Comparison of ENCODE assay signal across 9 mouse cellular contexts in the genomic region with DNA sequence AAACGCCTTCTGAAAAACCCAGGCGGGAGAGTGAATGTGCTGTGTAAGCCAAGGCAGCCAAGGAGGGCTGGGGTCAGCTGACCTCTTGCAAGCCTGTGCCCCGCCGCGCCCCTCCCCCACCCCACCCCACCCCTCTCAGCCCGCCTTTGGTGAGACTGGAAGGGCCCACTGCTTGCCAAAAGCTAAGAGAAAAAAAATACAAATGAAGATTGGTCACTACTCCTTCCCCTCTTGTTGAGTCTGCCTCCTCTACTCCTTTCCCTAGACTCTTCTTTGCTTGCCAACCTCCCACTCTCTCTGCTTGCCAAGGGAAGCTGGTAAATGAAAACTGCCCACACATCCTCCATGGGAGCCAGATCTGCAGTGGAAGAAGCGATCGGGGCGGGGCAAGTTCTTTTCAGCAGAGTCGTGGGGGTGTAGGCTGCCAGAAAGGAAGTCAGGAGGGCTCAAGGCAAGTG. TPM values are rescaled to one million over a fixed set of nuclear protein-coding genes. Genes with fewer than 3 reads are reported as not detected.
A peak's percentile ranks its signal among the peaks of the same experiment; 100 is the strongest.
DNase-seq lines count a peak whose midpoint lies in the region; ATAC-seq and TF ChIP-seq lines count a peak whose summit lies in the region.
"Had no signal": no experiment of that assay in that cellular context is flagged by ENCODE, and none has a peak within 500 bp of the region (broad histone marks: within the 10 kb centered on the region; RNA-seq: fewer than 3 reads in every experiment).

No protein-coding gene starts in this region.

- no peaks in the 10 kb centered on the region for H3K9me3 ChIP-seq in forebrain, embryonic 16.5 days (ENCODE audit: control insufficient read depth, low read length)
- H3K9me3 ChIP-seq in hindbrain, embryonic 16.5 days (ENCODE audit: control insufficient read depth, low read length): no peaks in the 10 kb centered on the region
- no peaks in the 10 kb centered on the region for H3K9me3 ChIP-seq in limb, embryonic 11.5 days (ENCODE audit: control insufficient read depth, low read length)

- H3K27ac ChIP-seq in cerebellum, adult 2 months (ENCODE audit: insufficient read depth, low read length): peak overlapping the region; percentile 34; the same call in 1 of the 2 replicates
- peak overlapping the region; percentile 81 for H3K27ac ChIP-seq in forebrain, embryonic 16.5 days (ENCODE audit: low read length)
- peak overlapping the region; percentile 77 for H3K27ac ChIP-seq in hindbrain, embryonic 16.5 days (ENCODE audit: low read depth, low read length)
- no peak overlapping the region for H3K27ac ChIP-seq in limb, embryonic 11.5 days (replicated peaks; ENCODE audit: low read depth, low read length)
- H3K27ac ChIP-seq in thymus, adult 2 months (ENCODE audit: control insufficient read depth, insufficient read depth, low read length): no peak overlapping the region

- no peaks in the 10 kb centered on the region for H3K36me3 ChIP-seq in forebrain, embryonic 16.5 days (ENCODE audit: control insufficient read depth, insufficient read depth)
- no peaks in the 10 kb centered on the region for H3K36me3 ChIP-seq in hindbrain, embryonic 16.5 days (ENCODE audit: control insufficient read depth, insufficient read depth, low read length)
- H3K36me3 ChIP-seq in limb, embryonic 11.5 days (ENCODE audit: control insufficient read depth, insufficient read depth, low read length): no peaks in the 10 kb centered on the region
- no peaks in the 10 kb centered on the region for H3K36me3 ChIP-seq in thymus, adult 2 months (ENCODE audit: control insufficient read depth, insufficient read depth, low read length)

- H3K4me1 ChIP-seq in cerebellum, adult 2 months (ENCODE audit: control insufficient read depth, insufficient read depth, low read length): no peaks in the 10 kb centered on the region
- peaks cover 7% of the 10 kb centered on the region for H3K4me1 ChIP-seq in forebrain, embryonic 16.5 days (replicated peaks; ENCODE audit: control insufficient read depth, insufficient read depth, low read length)
- H3K4me1 ChIP-seq in hindbrain, embryonic 16.5 days (ENCODE audit: control insufficient read depth, insufficient read depth, low read depth, low read length): peaks cover 3% of the 10 kb centered on the region; the same call in 1 of the 2 replicates
- no peaks in the 10 kb centered on the region for H3K4me1 ChIP-seq in limb, embryonic 11.5 days (ENCODE audit: control insufficient read depth, insufficient read depth, low read length)
- H3K4me1 ChIP-seq in thymus, adult 2 months (replicated peaks; ENCODE audit: control insufficient read depth, insufficient read depth, low read length): no peaks in the 10 kb centered on the region

- peak; percentile 3 for DNase-seq in adrenal gland, postnatal 10 days
- DNase-seq in adrenal gland, postnatal 25 days: no peak
- peak; percentile 32 to 43 for DNase-seq in cerebellum, adult 2 months
- DNase-seq in limb, embryonic 11.5 days (ENCODE audit: low spot score): peak; percentile 36
- peak; percentile 19 for DNase-seq in ovary, postnatal 14 days (ENCODE audit: low spot score)
- DNase-seq in thymus, adult 2 months: no peak

- no peaks in the 10 kb centered on the region for H3K27me3 ChIP-seq in cerebellum, adult 2 months (ENCODE audit: control insufficient read depth, insufficient read depth, low read length)
- no peaks in the 10 kb centered on the region; the same call in 1 of the 2 replicates for H3K27me3 ChIP-seq in forebrain, embryonic 16.5 days (replicated peaks; ENCODE audit: control insufficient read depth, insufficient read depth, low read length)
- no peaks in the 10 kb centered on the region for H3K27me3 ChIP-seq in hindbrain, embryonic 16.5 days (replicated peaks; ENCODE audit: control insufficient read depth, insufficient read depth, low read length)
- H3K27me3 ChIP-seq in limb, embryonic 11.5 days (ENCODE audit: control insufficient read depth, insufficient read depth, low read length): 0 out of 2 replicates have a peak, but pooled peaks cover 2% of the 10 kb centered on the region
- no peaks in the 10 kb centered on the region for H3K27me3 ChIP-seq in thymus, adult 2 months (ENCODE audit: control insufficient read depth, insufficient read depth, low read length)

- H3K4me3 ChIP-seq in cerebellum, adult 2 months (replicated peaks; ENCODE audit: insufficient read depth, low read depth, low read length): no peak overlapping the region
- no peak overlapping the region for H3K4me3 ChIP-seq in forebrain, embryonic 16.5 days (replicated peaks; ENCODE audit: low read length)
- H3K4me3 ChIP-seq in hindbrain, embryonic 16.5 days (ENCODE audit: low read length): no peak overlapping the region
- no peak overlapping the region for H3K4me3 ChIP-seq in limb, embryonic 11.5 days (ENCODE audit: low read depth, low read length)
- no peak overlapping the region for H3K4me3 ChIP-seq in thymus, adult 2 months (ENCODE audit: control insufficient read depth, insufficient read depth, low read length)

- no peak for TF ChIP-seq POLR2A in cerebellum, adult 2 months (IDR thresholded peaks at IDR 0.05; ENCODE audit: borderline replicate concordance, insufficient read depth, low read length)
- no peak for TF ChIP-seq POLR2A in thymus, adult 2 months (IDR thresholded peaks at IDR 0.05; ENCODE audit: control insufficient read depth, extremely low read depth, insufficient read depth, low read length, poor library complexity)

- H3K4me2 ChIP-seq in forebrain, embryonic 16.5 days (ENCODE audit: low read length): peak overlapping the region; percentile 36
- peak overlapping the region; percentile 37 for H3K4me2 ChIP-seq in hindbrain, embryonic 16.5 days (ENCODE audit: low read length)
- H3K4me2 ChIP-seq in limb, embryonic 11.5 days (ENCODE audit: low read depth, severe bottlenecking): no peak overlapping the region

- 12% methylated on average over 10 of the region's 10 CpGs for WGBS in cerebellum, adult 2 months
- 12% methylated on average over 7 of the region's 10 CpGs for WGBS in forebrain, embryonic 16.5 days
- WGBS in hindbrain, embryonic 16.5 days: 12% methylated on average over 7 of the region's 10 CpGs
- WGBS in limb, embryonic 11.5 days: 23% methylated on average over 6 of the region's 10 CpGs
- WGBS in thymus, adult 2 months: 4% methylated on average over 7 of the region's 10 CpGs

- H3K9ac ChIP-seq in forebrain, embryonic 16.5 days (replicated peaks; ENCODE audit: low read depth, low read length): no peak overlapping the region
- no peak overlapping the region for H3K9ac ChIP-seq in hindbrain, embryonic 16.5 days (ENCODE audit: low read depth, low read length)
- no peak overlapping the region for H3K9ac ChIP-seq in limb, embryonic 11.5 days (ENCODE audit: low read length)

- TF ChIP-seq CTCF in cerebellum, adult 2 months (IDR thresholded peaks at IDR 0.05; ENCODE audit: borderline replicate concordance, insufficient read depth, low read depth, low read length): no peak
- no peak for TF ChIP-seq CTCF in thymus, adult 2 months (IDR thresholded peaks at IDR 0.05; ENCODE audit: borderline replicate concordance, control insufficient read depth, extremely low read depth, insufficient read depth, low read length, poor library complexity)

- ATAC-seq in forebrain, embryonic 16.5 days: peak; percentile 65
- peak; percentile 85; the same call in 1 of the 2 replicates for ATAC-seq in hindbrain, embryonic 16.5 days
- ATAC-seq in limb, embryonic 11.5 days (ENCODE audit: insufficient number of reproducible peaks, low FRiP score, low TSS enrichment, low read depth): peak; percentile 77

RNA-seq across cellular contexts. Expression of a gene that starts 32.0 kb away (rescaled TPM):
- total RNA-seq in adrenal gland, postnatal 10 days (2021): 1 to 10 TPM; 1.8 to 2.7 TPM
- 1.8 and 2.2 TPM in 2 replicates for total RNA-seq in adrenal gland, postnatal 25 days (2021)
- 1.2 and 1.9 TPM in 2 replicates for polyA plus RNA-seq in cerebellum, adult 2 months (2012; rRNA removed)
- polyA plus RNA-seq in forebrain, embryonic 16.5 days (2015; fragmentation: Nextera tagmentation; extraction: Ambion mirVana): 1.7 and 2.0 TPM in 2 replicates
- 2.8 and 3.1 TPM in 2 replicates for polyA plus RNA-seq in hindbrain, embryonic 16.5 days (2015; fragmentation: Nextera tagmentation; extraction: Ambion mirVana)
- polyA plus RNA-seq in limb, embryonic 11.5 days (2014; fragmentation: Nextera tagmentation; extraction: Ambion mirVana): 1.6 and 1.9 TPM in 2 replicates
- polyA plus RNA-seq in thymus, adult 2 months (2012; rRNA removed): not detected in 2 replicates
- polyA plus RNA-seq: spleen, adult 2 months had no signal

Comparison
In these comparisons a context has a peak if more than half of its experiments do, and no peak if none do; other contexts are left out.
1. DNase-seq: peak in adrenal gland, postnatal 10 days (single experiment), cerebellum, adult 2 months (2 of 2), limb, embryonic 11.5 days (single experiment) and ovary, postnatal 14 days (single experiment); none in adrenal gland, postnatal 25 days (single experiment) and thymus, adult 2 months (single experiment).
2. H3K27ac ChIP-seq: peak in cerebellum, adult 2 months (single experiment), forebrain, embryonic 16.5 days (single experiment) and hindbrain, embryonic 16.5 days (single experiment); none in limb, embryonic 11.5 days (single experiment) and thymus, adult 2 months (single experiment).
3. Peak in every context shown above with its lines, with median percentiles within 50 percentile points of each other: ATAC-seq.